Mouse (Mus musculus) hematopoietic stem cell, adult 5-6 weeks (primary cell): ENCODE measurements around the gene Dhh. TPM values are rescaled to one million over a fixed set of nuclear protein-coding genes. Genes with fewer than 3 reads are reported as not detected.

Source experiments
- total RNA-seq: library from RNA; stranded (forward); fragments of 172-1452, 232-1000 nt; gene quantifications from 2 replicates; pipeline ENCODE4 v1.2.3, GENCODE M21; 2017

Gene Dhh
- total RNA-seq, 1 experiment from 2014 or later: not detected

Other genes starting within 250 kb of the Dhh start
- 93.8 and 108 TPM in 2 replicates for gene Ddx23, start 235.6 kb downstream of the Dhh start, total RNA-seq
- gene Rnd1, start 221.1 kb downstream of the Dhh start, total RNA-seq: 0.79 and 1.1 TPM in 2 replicates
- 0.19 TPM in 1 of 2 replicates, not detected in the other for gene Ccdc65, start 190.3 kb downstream of the Dhh start, total RNA-seq
- 5.9 and 11.3 TPM in 2 replicates for gene Fkbp11, start 170.3 kb downstream of the Dhh start, total RNA-seq
- gene Arf3, start 135.3 kb downstream of the Dhh start, total RNA-seq: 36.0 and 38.6 TPM in 2 replicates
- gene Wnt10b, start 120.4 kb downstream of the Dhh start, total RNA-seq: 1.4 and 1.8 TPM in 2 replicates
- not detected in 2 replicates for gene Wnt1, start 108.7 kb downstream of the Dhh start, total RNA-seq
- 0.15 and 0.63 TPM in 2 replicates for gene Ddn, start 89.0 kb downstream of the Dhh start, total RNA-seq
- gene Prkag1, start 67.0 kb downstream of the Dhh start, total RNA-seq: 70.7 and 115 TPM in 2 replicates
- gene Kmt2d, start 27.3 kb downstream of the Dhh start, total RNA-seq: 33.0 and 45.0 TPM in 2 replicates
- 6.2 and 14.7 TPM in 2 replicates for gene Rhebl1, start 4.0 kb downstream of the Dhh start, total RNA-seq
- gene Lmbr1l, start 19.7 kb upstream of the Dhh start, total RNA-seq: 8.7 and 21.2 TPM in 2 replicates
- gene Tuba1b, start 36.0 kb upstream of the Dhh start, total RNA-seq: 672 and 707 TPM in 2 replicates
- gene Gm49450, start 55.0 kb upstream of the Dhh start, total RNA-seq: 12.9 TPM in 1 of 2 replicates, not detected in the other
- gene Tuba1a, start 55.2 kb upstream of the Dhh start, total RNA-seq: 35.1 and 40.0 TPM in 2 replicates
- 58.2 and 65.1 TPM in 2 replicates for gene Tuba1c, start 131.4 kb upstream of the Dhh start, total RNA-seq
- gene Prph, start 156.6 kb upstream of the Dhh start, total RNA-seq: not detected in 2 replicates
- 13.4 and 15.9 TPM in 2 replicates for gene Troap, start 176.0 kb upstream of the Dhh start, total RNA-seq
- gene C1ql4, start 189.3 kb upstream of the Dhh start, total RNA-seq: not detected in 2 replicates
- gene Dnajc22, start 194.6 kb upstream of the Dhh start, total RNA-seq: not detected in 2 replicates
- 0.25 TPM in 1 of 2 replicates, not detected in the other for gene Spats2, start 227.4 kb upstream of the Dhh start, total RNA-seq